ENCODE assay signal across 17 mouse cellular contexts in genomic region chr11:16915850-16916249, GRCm38 (mm10).
"Had no signal": no experiment of that assay in that cellular context is flagged by ENCODE, and none has a peak within 500 bp of the region (broad histone marks: within the 10 kb centered on the region; RNA-seq: fewer than 3 reads in every experiment).

No protein-coding gene starts in this region.

- H3K4me2 ChIP-seq: lung, embryonic 15.5 days; midbrain, embryonic 11.5 days; midbrain, embryonic 13.5 days; neural tube, embryonic 12.5 days; stomach, embryonic 15.5 days had no signal

- H3K4me3 ChIP-seq: lung, embryonic 15.5 days; megakaryocyte, embryonic 14.5 days; midbrain, embryonic 13.5 days; neural tube, embryonic 12.5 days; stomach, embryonic 15.5 days had no signal

- H3K9ac ChIP-seq: lung, embryonic 15.5 days; midbrain, embryonic 13.5 days; neural tube, embryonic 12.5 days; stomach, embryonic 15.5 days had no signal

- H3K4me1 ChIP-seq: lung, embryonic 15.5 days; megakaryocyte, embryonic 14.5 days; midbrain, embryonic 13.5 days; neural tube, embryonic 12.5 days; stomach, embryonic 15.5 days had no signal

- H3K27me3 ChIP-seq: lung, embryonic 15.5 days; megakaryocyte, embryonic 14.5 days; midbrain, embryonic 13.5 days; neural tube, embryonic 12.5 days; stomach, embryonic 15.5 days had no signal

- H3K27ac ChIP-seq: lung, embryonic 15.5 days; macrophage; midbrain, embryonic 13.5 days; neural tube, embryonic 12.5 days; stomach, embryonic 15.5 days; stomach, postnatal 0 days had no signal

- H3K36me3 ChIP-seq: midbrain, embryonic 13.5 days; neural tube, embryonic 12.5 days had no signal

- H3K9me3 ChIP-seq: lung, embryonic 15.5 days; megakaryocyte, embryonic 14.5 days; midbrain, embryonic 13.5 days; neural tube, embryonic 12.5 days; stomach, embryonic 15.5 days had no signal

- ATAC-seq: lung, postnatal 0 days; midbrain, embryonic 13.5 days; midbrain, embryonic 16.5 days had no signal

- DNase-seq: lung, adult 2 months; lung, postnatal 14 days; lung, postnatal 36 days; right cerebral cortex, postnatal 14 days; thymus, adult 2 months; thymus, postnatal 25 days; thymus, postnatal 4 days had no signal
